Mouse (Mus musculus) embryonic facial prominence, embryonic 15.5 days (tissue): ENCODE data around the gene Zfp710. TPM values are rescaled to one million over a fixed set of nuclear protein-coding genes. Genes with fewer than 3 reads are reported as not detected.
A peak's percentile ranks its signal among the peaks of the same experiment; 100 is the strongest.
"Not testable (repeated sequence)": the region's sequence is repeated elsewhere in the genome, so short reads cannot be mapped to it uniquely, and the experiment has no call there.

Source experiments
- ATAC-seq: fragments of 200-750 bp; cut with Nextera tagmentation; 2 replicates; pipeline ENCODE4 v1.8.0; 2017; ENCODE audit warnings: low read depth, moderate TSS enrichment; ENCODE audit not compliant: insufficient number of reproducible peaks, low FRiP score, low TSS enrichment
- H3K27ac ChIP-seq: fragments of 300-500 bp; sonication (generic); replicated peaks from 2 replicates; pipeline ENCODE4 v1.5.1; 2015; ENCODE audit warnings: mild to moderate bottlenecking, inconsistent platforms
- H3K27me3 ChIP-seq: fragments of 300-500 bp; sonication (generic); 2 replicates; pipeline ENCODE4 v1.6.1; 2015; ENCODE audit warnings: inconsistent platforms
- H3K36me3 ChIP-seq: fragments of 300-500 bp; sonication (generic); 2 replicates; pipeline ENCODE4 v1.6.1; 2015; ENCODE audit warnings: mild to moderate bottlenecking, inconsistent platforms
- H3K4me1 ChIP-seq: fragments of 300-500 bp; sonication (generic); 2 replicates; pipeline ENCODE4 v1.6.1; 2015; ENCODE audit warnings: inconsistent platforms
- H3K4me2 ChIP-seq: fragments of 300-500 bp; sonication (generic); replicated peaks from 2 replicates; pipeline ENCODE4 v1.6.1; 2015; ENCODE audit warnings: mild to moderate bottlenecking, inconsistent platforms
- H3K4me3 ChIP-seq: fragments of 300-500 bp; sonication (generic); replicated peaks from 2 replicates; pipeline ENCODE4 v1.5.1; 2015; ENCODE audit warnings: mild to moderate bottlenecking, inconsistent platforms
- H3K9ac ChIP-seq: fragments of 300-500 bp; sonication (generic); 2 replicates; pipeline ENCODE4 v1.6.1; 2015; ENCODE audit warnings: inconsistent platforms
- H3K9me3 ChIP-seq: fragments of 300-500 bp; sonication (generic); replicated peaks from 2 replicates; pipeline ENCODE4 v1.6.1; 2016; ENCODE audit warnings: inconsistent platforms
- WGBS: fragments of 180-500 bp; shearing (Covaris S2); methylation state at CpG from one replicate; pipeline ENCODE4 v1.1.7; 2015; 5-methylcytosine and 5-hydroxymethylcytosine counted together
- polyA plus RNA-seq: library from polyadenylated mRNA; unstranded; fragments of >200 nt; fragmentation: Nextera tagmentation; extraction: Ambion mirVana; gene quantifications from 2 replicates; pipeline ENCODE4 v1.2.1, GENCODE M21; 2015

Zfp710 gene
- polyA plus RNA-seq, 1 experiment from 2014 or later = 22.0 TPM

GRCm38 (mm10) chr7:80123672-80124071 is 99.1 kb downstream of the Zfp710 start:
- 88% methylated on average over 2 of the region's 2 CpGs for WGBS
- no peaks in the 10 kb centered on the region for H3K36me3 ChIP-seq
- no peak overlapping the region for H3K4me2 ChIP-seq
- no peak overlapping the region for H3K9ac ChIP-seq
- no peaks in the 10 kb centered on the region for H3K27me3 ChIP-seq
- H3K27ac ChIP-seq = no peak overlapping the region
- no peak overlapping the region for H3K4me3 ChIP-seq
- H3K4me1 ChIP-seq = peaks cover 25% of the 10 kb centered on the region
- ATAC-seq = no peak
- H3K9me3 ChIP-seq = no peaks in the 10 kb centered on the region

DNA sequence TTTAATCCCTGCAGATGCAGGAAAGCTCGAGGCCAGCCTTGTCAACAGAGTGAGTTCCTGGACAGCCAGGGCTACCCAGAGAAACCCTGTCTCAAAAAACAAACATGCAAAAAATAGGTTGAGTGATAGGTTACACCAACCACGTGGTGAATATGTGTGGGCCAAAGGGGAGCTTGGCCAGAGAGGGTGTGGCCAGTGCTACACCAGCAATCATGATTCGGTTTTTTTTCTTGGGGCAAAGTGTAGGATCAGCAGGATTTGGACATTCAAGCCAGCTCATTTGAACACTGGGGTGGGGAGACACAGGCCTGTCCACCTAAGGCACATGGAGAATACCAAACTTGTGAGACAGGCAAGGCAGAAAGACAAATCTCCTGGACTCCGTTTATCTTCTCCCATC is 104.7 kb downstream of the Zfp710 start:
- Histone ChIP-seq H3K27me3 (no peaks in the 10 kb centered on the region), H3K9me3 (no peaks in the 10 kb centered on the region), H3K27ac (no peak overlapping the region), H3K4me3 (no peak overlapping the region), H3K9ac (no peak overlapping the region), H3K4me1 (peaks cover 15% of the 10 kb centered on the region), H3K36me3 (no peaks in the 10 kb centered on the region), H3K4me2 (no peak overlapping the region)
- 60% methylated on average over 4 of the region's 4 CpGs for WGBS
- no peak for ATAC-seq

DNA sequence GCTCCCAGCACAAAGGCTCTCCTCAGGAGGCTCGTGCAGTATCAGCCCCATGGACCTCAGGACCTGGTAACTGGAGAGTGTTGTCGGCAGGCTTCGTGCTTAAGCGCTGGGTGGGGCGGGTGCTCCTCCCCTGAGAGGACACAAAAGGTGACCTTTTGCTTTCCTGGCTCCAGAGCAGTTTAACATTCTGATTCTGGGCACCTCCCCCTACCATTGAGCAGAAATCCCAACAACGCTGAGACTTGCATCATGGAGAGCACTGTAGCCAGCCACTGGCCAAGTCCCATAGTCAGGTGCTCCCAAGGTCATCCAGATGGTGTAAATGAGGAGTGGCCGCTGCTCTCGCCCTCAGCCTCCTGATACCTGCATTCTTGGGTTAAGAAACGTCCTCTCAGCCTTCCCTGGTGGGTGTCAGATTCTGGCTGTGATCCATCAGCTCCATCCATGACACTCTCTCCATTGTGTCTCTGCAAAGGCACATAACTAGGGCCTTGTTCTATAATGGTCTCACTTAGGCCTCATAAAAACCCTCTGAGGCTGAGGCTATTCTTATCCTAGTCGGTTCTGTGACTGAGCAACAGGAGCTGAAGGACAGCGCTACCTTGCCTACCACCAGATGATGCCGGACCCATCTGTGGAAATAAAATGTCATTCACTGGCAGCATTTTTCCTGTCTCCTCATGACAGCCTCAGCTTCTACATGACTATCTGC is 105.9 kb downstream of the Zfp710 start:
- H3K9me3 ChIP-seq = no peaks in the 10 kb centered on the region
- 42% methylated on average over 12 of the region's 12 CpGs for WGBS
- no peak for ATAC-seq
- H3K27ac ChIP-seq = no peak overlapping the region
- no peaks in the 10 kb centered on the region for H3K36me3 ChIP-seq
- no peak overlapping the region for H3K4me3 ChIP-seq
- no peaks in the 10 kb centered on the region for H3K27me3 ChIP-seq
- no peak overlapping the region for H3K9ac ChIP-seq
- peaks cover 24% of the 10 kb centered on the region for H3K4me1 ChIP-seq
- no peak overlapping the region for H3K4me2 ChIP-seq

DNA sequence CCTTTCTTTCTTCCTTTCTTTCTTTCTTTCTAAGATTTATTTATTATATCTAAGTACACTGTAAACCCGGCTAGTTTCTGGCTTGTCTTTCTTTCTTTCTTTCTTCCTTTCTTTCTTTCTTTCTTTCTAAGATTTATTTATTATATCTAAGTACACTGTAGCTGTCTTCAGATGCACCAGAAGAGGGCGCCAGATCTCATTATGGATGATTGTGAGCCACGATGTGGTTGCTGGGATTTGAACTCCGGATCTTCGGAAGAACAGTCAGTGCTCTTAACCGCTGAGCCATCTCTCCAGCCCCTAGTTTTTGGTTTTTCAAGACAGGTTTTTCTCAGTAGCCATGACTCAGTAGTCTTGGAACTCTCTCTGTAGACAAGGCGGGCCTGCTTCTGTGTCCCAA is 106.7 kb downstream of the Zfp710 start:
- H3K4me1 ChIP-seq = peaks cover 24% of the 10 kb centered on the region
- H3K27ac ChIP-seq, H3K9ac ChIP-seq, H3K36me3 ChIP-seq, ATAC-seq, H3K4me3 ChIP-seq, H3K9me3 ChIP-seq, H3K27me3 ChIP-seq, H3K4me2 ChIP-seq: not testable (repeated sequence)
- WGBS = 72% methylated on average over 7 of the region's 7 CpGs

- Histone ChIP-seq H3K4me1 (peaks cover 24% of the 10 kb centered on the region), H3K27me3 (no peaks in the 10 kb centered on the region), H3K4me3 (no peak overlapping the region), H3K27ac (no peak overlapping the region), H3K9me3 (0 out of 2 replicates have a peak, but pooled peaks cover 4% of the 10 kb centered on the region), H3K9ac (no peak overlapping the region), H3K4me2 (no peak overlapping the region), H3K36me3 (no peaks in the 10 kb centered on the region)
- no peak for ATAC-seq
- WGBS = 55% methylated on average over 9 of the region's 9 CpGs
These were observed 107.9 kb downstream of the Zfp710 start for GRCm38 (mm10) chr7:80132541-80132940.

GRCm38 (mm10) chr7:80134454-80135172 is 110.0 kb downstream of the Zfp710 start:
- no peak overlapping the region for H3K9ac ChIP-seq

GRCm38 (mm10) chr7:80135173-80135532 is 110.5 kb downstream of the Zfp710 start:
- Histone ChIP-seq H3K4me1 (peaks cover 24% of the 10 kb centered on the region), H3K4me3 (no peak overlapping the region), H3K4me2 (no peak overlapping the region)

More at GRCm38 (mm10) chr7:80134454-80135172, 110.0 kb downstream of the Zfp710 start:
- H3K4me1 ChIP-seq = peaks cover 24% of the 10 kb centered on the region
- H3K27me3 ChIP-seq = no peaks in the 10 kb centered on the region
- H3K9me3 ChIP-seq = 0 out of 2 replicates have a peak, but pooled peaks cover 5% of the 10 kb centered on the region
- H3K4me2 ChIP-seq = no peak overlapping the region
- peak overlapping the region; percentile 79 for H3K27ac ChIP-seq
- no peak overlapping the region for H3K4me3 ChIP-seq
- no peaks in the 10 kb centered on the region for H3K36me3 ChIP-seq
- 18% methylated on average over 8 of the region's 8 CpGs for WGBS
- peak; percentile 80 for ATAC-seq

DNA sequence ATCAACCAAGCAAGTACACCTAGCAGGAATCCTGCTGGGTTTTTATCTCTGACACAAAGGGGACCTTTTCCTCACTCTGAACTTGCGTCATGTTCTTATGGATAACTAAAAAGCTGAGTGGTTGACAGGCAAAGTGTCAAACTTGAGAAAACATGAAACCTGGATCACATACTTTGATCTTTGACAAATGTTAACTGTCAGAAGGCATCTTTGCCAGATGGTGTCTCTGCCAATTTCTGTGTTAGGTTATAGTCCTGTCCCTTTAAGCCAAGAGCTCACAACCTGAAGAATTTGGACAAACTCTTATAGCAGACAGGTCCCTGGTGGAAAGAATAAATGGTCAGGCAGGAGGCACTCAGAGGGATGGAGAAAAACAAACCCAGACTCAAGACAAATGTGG is 113.8 kb downstream of the Zfp710 start:
- H3K27ac ChIP-seq = no peak overlapping the region
- H3K36me3 ChIP-seq = no peaks in the 10 kb centered on the region
- ATAC-seq = no peak
- no peak overlapping the region for H3K9ac ChIP-seq
- H3K4me3 ChIP-seq = no peak overlapping the region
- H3K27me3 ChIP-seq = no peaks in the 10 kb centered on the region
- H3K4me2 ChIP-seq = no peak overlapping the region
- H3K4me1 ChIP-seq = peaks cover 25% of the 10 kb centered on the region
- 0 out of 2 replicates have a peak, but pooled peaks cover 5% of the 10 kb centered on the region for H3K9me3 ChIP-seq
- WGBS = 67% methylated on average over 1 of the region's 1 CpGs

More at GRCm38 (mm10) chr7:80135173-80135532, 110.5 kb downstream of the Zfp710 start:
- Histone ChIP-seq H3K27ac (peak overlapping the region; percentile 79), H3K9ac (no peak overlapping the region), H3K27me3 (no peaks in the 10 kb centered on the region), H3K9me3 (0 out of 2 replicates have a peak, but pooled peaks cover 5% of the 10 kb centered on the region), H3K36me3 (no peaks in the 10 kb centered on the region)
- WGBS = 76% methylated on average over 1 of the region's 1 CpGs
- ATAC-seq = no peak

DNA sequence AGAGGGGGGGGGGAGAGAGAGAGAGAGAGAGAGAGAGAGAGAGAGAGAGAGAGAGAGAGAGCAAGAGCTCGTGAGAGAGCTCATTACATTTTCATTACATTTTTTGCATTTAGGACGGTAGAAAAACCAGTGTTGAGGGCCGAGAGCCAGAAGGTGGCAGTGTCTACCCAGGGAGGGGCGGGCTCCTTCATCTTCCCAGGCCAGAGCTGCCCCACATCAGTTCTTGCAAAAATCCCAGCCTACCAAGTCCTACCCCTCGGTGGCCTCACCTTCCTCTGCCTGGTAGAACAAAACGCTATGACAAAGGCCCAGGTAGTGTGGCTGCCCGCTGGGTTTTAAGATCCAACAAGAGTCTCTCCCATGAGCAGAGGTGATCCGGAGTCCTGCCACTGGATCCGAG is 116.2 kb downstream of the Zfp710 start:
- Histone ChIP-seq H3K36me3 (no peaks in the 10 kb centered on the region), H3K4me2 (no peak overlapping the region; the same call in 1 of the 2 replicates), H3K27me3 (no peaks in the 10 kb centered on the region), H3K9me3 (0 out of 2 replicates have a peak, but pooled peaks cover 5% of the 10 kb centered on the region), H3K9ac (no peak overlapping the region), H3K4me3 (no peak overlapping the region), H3K27ac (no peak overlapping the region), H3K4me1 (peaks cover 17% of the 10 kb centered on the region)
- ATAC-seq = no peak
- WGBS = 16% methylated on average over 9 of the region's 9 CpGs
